Comparison of ENCODE assay signal across 8 mouse cellular contexts in genomic region chr11:29808173-29808980, GRCm38 (mm10). TPM values are rescaled to one million over a fixed set of nuclear protein-coding genes. Genes with fewer than 3 reads are reported as not detected.
DNase-seq lines count a peak whose midpoint lies in the region; ATAC-seq and TF ChIP-seq lines count a peak whose summit lies in the region.

No protein-coding gene starts in this region.

- H3K4me2 ChIP-seq in hindbrain, embryonic 15.5 days: no peak overlapping the region
- no peak overlapping the region for H3K4me2 ChIP-seq in hindbrain, embryonic 13.5 days
- H3K4me2 ChIP-seq in CH12.LX (ENCODE audit: insufficient read depth, low read depth, poor library complexity, severe bottlenecking): peak overlapping the region; percentile 69
- H3K4me2 ChIP-seq in lung, embryonic 15.5 days: no peak overlapping the region
- H3K4me2 ChIP-seq in stomach, embryonic 16.5 days (ENCODE audit: low read depth, low read length): no peak overlapping the region

- TF ChIP-seq EP300 in CH12.LX (IDR thresholded peaks at IDR 0.05; ENCODE audit: low read length): peak; percentile 77

- no peak for TF ChIP-seq RAD21 in CH12.LX (IDR thresholded peaks at IDR 0.05; ENCODE audit: low read depth, low read length)

- no peaks in the 10 kb centered on the region for H3K4me1 ChIP-seq in hindbrain, embryonic 15.5 days (replicated peaks)
- no peaks in the 10 kb centered on the region for H3K4me1 ChIP-seq in hindbrain, embryonic 13.5 days (replicated peaks)
- H3K4me1 ChIP-seq in CH12.LX (ENCODE audit: control insufficient read depth in 1 of 2, insufficient read depth in 2 of 2): peaks cover 17 to 69% of the 10 kb centered on the region in 2 experiments
- no peaks in the 10 kb centered on the region for H3K4me1 ChIP-seq in lung, embryonic 15.5 days
- H3K4me1 ChIP-seq in stomach, embryonic 16.5 days (ENCODE audit: control insufficient read depth, insufficient read depth, low read length): no peaks in the 10 kb centered on the region; the same call in 1 of the 2 replicates

- intact Hi-C loops in heart, postnatal 10 days (cut with DNase I): no loop called here

- no peak overlapping the region for H3K4me3 ChIP-seq in hindbrain, embryonic 15.5 days
- H3K4me3 ChIP-seq in hindbrain, embryonic 13.5 days: no peak overlapping the region
- H3K4me3 ChIP-seq in CH12.LX (replicated peaks in 1 of 3; ENCODE audit: low read depth in 2 of 3, low read length in 2 of 3, poor library complexity in 1 of 3): no peak overlapping the region
- no peak overlapping the region for H3K4me3 ChIP-seq in lung, embryonic 15.5 days
- no peak overlapping the region for H3K4me3 ChIP-seq in stomach, embryonic 16.5 days (replicated peaks; ENCODE audit: low read length)

- in situ Hi-C loops in CH12.LX (cut with MboI; ENCODE audit: low pct_ligation_motif_present, low pct_unique_long_range_greater_than_20kb, low sequenced_read_pairs): no loop called here

- 0 out of 2 replicates have a peak overlapping the region, but pooled peaks have one; percentile 20 for H3K27ac ChIP-seq in hindbrain, embryonic 15.5 days (replicated peaks)
- H3K27ac ChIP-seq in hindbrain, embryonic 13.5 days: no peak overlapping the region
- H3K27ac ChIP-seq in CH12.LX (ENCODE audit: insufficient read depth, low read depth): peak overlapping the region; percentile 1; the same call in 1 of the 2 replicates
- H3K27ac ChIP-seq in lung, embryonic 15.5 days: no peak overlapping the region
- H3K27ac ChIP-seq in stomach, embryonic 16.5 days (ENCODE audit: low read length): no peak overlapping the region

- dilution Hi-C loops in CH12.LX (cut with MboI; ENCODE audit: extremely low pct_ligation_motif_present, extremely low pct_unique_long_range_greater_than_20kb, low sequenced_read_pairs): no loop called here

- peak; percentile 80 for DNase-seq in CH12.LX (ENCODE audit: extremely low read depth)
- DNase-seq in cerebellum, postnatal 25 days: peak; percentile 57 to 66
- peak; percentile 51 for DNase-seq in heart, postnatal 10 days
- DNase-seq in thymus, adult 18-20 months: no peak

- WGBS in hindbrain, embryonic 15.5 days: 68% methylated on average over 9 of the region's 9 CpGs
- WGBS in hindbrain, embryonic 13.5 days: 75% methylated on average over 9 of the region's 9 CpGs
- WGBS in lung, embryonic 15.5 days: 27% methylated on average over 9 of the region's 9 CpGs
- 27% methylated on average over 9 of the region's 9 CpGs for WGBS in stomach, embryonic 16.5 days

- no peak for TF ChIP-seq POLR2A in CH12.LX (IDR thresholded peaks at IDR 0.05; ENCODE audit: low read depth, low read length)

- 0 out of 2 replicates have a peak, but pooled peaks have one; percentile 59 for ATAC-seq in hindbrain, embryonic 15.5 days (ENCODE audit: low FRiP score, low read depth)
- no peak for ATAC-seq in hindbrain, embryonic 13.5 days (ENCODE audit: low FRiP score)
- peak; percentile 70; the same call in 1 of the 2 replicates for ATAC-seq in lung, embryonic 15.5 days (ENCODE audit: borderline replicate concordance, extremely low read depth, low FRiP score, low TSS enrichment)
- peak; percentile 74 for ATAC-seq in stomach, embryonic 16.5 days (ENCODE audit: insufficient read depth, low FRiP score)

- H3K9ac ChIP-seq in hindbrain, embryonic 15.5 days: no peak overlapping the region
- no peak overlapping the region for H3K9ac ChIP-seq in hindbrain, embryonic 13.5 days
- 0 out of 2 replicates have a peak overlapping the region, but pooled peaks have one; percentile 4 for H3K9ac ChIP-seq in CH12.LX (ENCODE audit: insufficient read depth, low read depth)
- no peak overlapping the region for H3K9ac ChIP-seq in lung, embryonic 15.5 days
- no peak overlapping the region for H3K9ac ChIP-seq in stomach, embryonic 16.5 days (ENCODE audit: low read length)

- no peaks in the 10 kb centered on the region for H3K27me3 ChIP-seq in hindbrain, embryonic 15.5 days
- H3K27me3 ChIP-seq in hindbrain, embryonic 13.5 days: no peaks in the 10 kb centered on the region
- H3K27me3 ChIP-seq in CH12.LX (replicated peaks): no peaks in the 10 kb centered on the region
- no peaks in the 10 kb centered on the region for H3K27me3 ChIP-seq in lung, embryonic 15.5 days
- H3K27me3 ChIP-seq in stomach, embryonic 16.5 days (ENCODE audit: control insufficient read depth, insufficient read depth, low read length): no peaks in the 10 kb centered on the region

- H3K79me2 ChIP-seq in CH12.LX (replicated peaks; ENCODE audit: control insufficient read depth, extremely low read depth, insufficient read depth, poor library complexity, severe bottlenecking): no peaks in the 10 kb centered on the region

- no peaks in the 10 kb centered on the region for H3K9me3 ChIP-seq in hindbrain, embryonic 15.5 days
- H3K9me3 ChIP-seq in hindbrain, embryonic 13.5 days: no peaks in the 10 kb centered on the region
- H3K9me3 ChIP-seq in CH12.LX (replicated peaks; ENCODE audit: low read length): no peaks in the 10 kb centered on the region
- no peaks in the 10 kb centered on the region for H3K9me3 ChIP-seq in lung, embryonic 15.5 days
- no peaks in the 10 kb centered on the region for H3K9me3 ChIP-seq in stomach, embryonic 16.5 days (replicated peaks; ENCODE audit: control insufficient read depth, low read length)

- no peak for TF ChIP-seq CTCF in CH12.LX (conservative IDR thresholded peaks at IDR 0.05 in 1 of 2, IDR thresholded peaks at IDR 0.05 in 1 of 2; ENCODE audit: low read depth in 2 of 2, low read length in 2 of 2)

- no peaks in the 10 kb centered on the region for H3K36me3 ChIP-seq in hindbrain, embryonic 15.5 days
- H3K36me3 ChIP-seq in hindbrain, embryonic 13.5 days: no peaks in the 10 kb centered on the region
- H3K36me3 ChIP-seq in CH12.LX (replicated peaks in 1 of 2; ENCODE audit: control insufficient read depth in 1 of 2, insufficient read depth in 1 of 2, low read length in 1 of 2): no peaks in the 10 kb centered on the region
- H3K36me3 ChIP-seq in lung, embryonic 15.5 days: no peaks in the 10 kb centered on the region
- no peaks in the 10 kb centered on the region for H3K36me3 ChIP-seq in stomach, embryonic 16.5 days (ENCODE audit: control insufficient read depth, insufficient read depth, low read length)

TF ChIP-seq in CH12.LX, 34 proteins besides CTCF, POLR2A, EP300 and RAD21 (continues in another document):
- TF ChIP-seq ZMIZ1 (IDR thresholded peaks at IDR 0.05; ENCODE audit: low read depth, low read length) (no peak), ZC3H11A (IDR thresholded peaks at IDR 0.05; ENCODE audit: low read depth, low read length) (no peak), E2F4 (IDR thresholded peaks at IDR 0.05; ENCODE audit: insufficient replicate concordance, low read depth, low read length) (no peak), HCFC1 (IDR thresholded peaks at IDR 0.05; ENCODE audit: low read depth, low read length) (no peak; the same call in 1 of the 2 replicates), NELFE (IDR thresholded peaks at IDR 0.05; ENCODE audit: low read depth, low read length) (no peak), JUN (IDR thresholded peaks at IDR 0.05; ENCODE audit: insufficient read depth, low read depth, low read length) (no peak; the same call in 1 of the 2 replicates), USF2 (conservative IDR thresholded peaks at IDR 0.05; ENCODE audit: low read depth, low read length) (no peak), GABPA (IDR thresholded peaks at IDR 0.05; ENCODE audit: insufficient replicate concordance, low read depth, low read length) (no peak), ELF1 (IDR thresholded peaks at IDR 0.05; ENCODE audit: low read depth, low read length) (no peak), IRF4 (IDR thresholded peaks at IDR 0.05; ENCODE audit: low read depth, low read length) (peak; percentile 67), JUND (conservative IDR thresholded peaks at IDR 0.05; ENCODE audit: low read depth, low read length) (no peak; the same call in 1 of the 2 replicates), MAFK (IDR thresholded peaks at IDR 0.05; ENCODE audit: insufficient replicate concordance, low read length) (peak; percentile 88), POLR2AphosphoS2 (IDR thresholded peaks at IDR 0.05; ENCODE audit: low read depth, low read length) (no peak), ETS1 (conservative IDR thresholded peaks at IDR 0.05; ENCODE audit: low read depth, low read length) (peak; percentile 87), SIN3A (IDR thresholded peaks at IDR 0.05; ENCODE audit: low read length) (no peak), USF1 (IDR thresholded peaks at IDR 0.05; ENCODE audit: low read depth, low read length) (no peak), PAX5 (IDR thresholded peaks at IDR 0.05; ENCODE audit: low read length) (no peak), ZNF384 (IDR thresholded peaks at IDR 0.05; ENCODE audit: low read depth, low read length) (peak; percentile 6; the same call in 1 of the 2 replicates), RCOR1 (conservative IDR thresholded peaks at IDR 0.05; ENCODE audit: low read depth, low read length) (0 out of 2 replicates have a peak, but pooled peaks have one; percentile 38), SMC3 (IDR thresholded peaks at IDR 0.05; ENCODE audit: low read depth, low read length) (peak; percentile 10; the same call in 1 of the 2 replicates), CHD1 (IDR thresholded peaks at IDR 0.05; ENCODE audit: low read depth, low read length) (peak; percentile 91; the same call in 1 of the 2 replicates), ZKSCAN1 (IDR thresholded peaks at IDR 0.05; ENCODE audit: borderline replicate concordance, low read depth, low read length) (peak; percentile 79), MAZ (IDR thresholded peaks at IDR 0.05; ENCODE audit: low read depth, low read length) (no peak), NRF1 (IDR thresholded peaks at IDR 0.05; ENCODE audit: low read depth, low read length) (no peak), MYC (IDR thresholded peaks at IDR 0.05; ENCODE audit: low read depth, low read length) (peak; percentile 33; the same call in 1 of the 2 replicates), BHLHE40 (IDR thresholded peaks at IDR 0.05; ENCODE audit: low read depth, low read length) (peak; percentile 57; the same call in 1 of the 2 replicates), UBTF (IDR thresholded peaks at IDR 0.05; ENCODE audit: low read depth, low read length) (no peak), TBP (conservative IDR thresholded peaks at IDR 0.05; ENCODE audit: low read depth, low read length) (0 out of 2 replicates have a peak, but pooled peaks have one; percentile 14)

RNA-seq across cellular contexts. Expression of gene 4931440F15Rik, which starts 17.1 kb away (rescaled TPM):
- polyA plus RNA-seq in hindbrain, embryonic 15.5 days (2015; fragmentation: Nextera tagmentation; extraction: Ambion mirVana): 0.60 and 0.77 TPM in 2 replicates
- 0.32 and 0.58 TPM in 2 replicates for polyA plus RNA-seq in hindbrain, embryonic 13.5 days (2015; fragmentation: Nextera tagmentation; extraction: Ambion mirVana)
- total RNA-seq in CH12.LX (2012; rRNA removed) (0.04 TPM in 1 of 2 replicates, not detected in the other), CH12.LX (2014; rRNA removed) (not detected in 2 replicates)
- polyA plus RNA-seq in CH12.LX (2012; ENCODE audit: insufficient read length, low read depth): 0.08 TPM in 1 of 2 replicates, not detected in the other
- total RNA-seq in heart, postnatal 10 days (2021): 1 to 10 TPM; 1.5 to 1.8 TPM
- 0.11 and 0.14 TPM in 2 replicates for polyA plus RNA-seq in lung, embryonic 15.5 days (2015; fragmentation: Nextera tagmentation; extraction: Ambion mirVana)
- polyA plus RNA-seq in stomach, embryonic 16.5 days (2015; fragmentation: Nextera tagmentation; extraction: Ambion mirVana): 0.04 and 0.14 TPM in 2 replicates

Comparison
In these comparisons a context has a peak if more than half of its experiments do, and no peak if none do; other contexts are left out.
1. H3K27ac ChIP-seq: peak in hindbrain, embryonic 15.5 days (single experiment) and CH12.LX (single experiment); none in hindbrain, embryonic 13.5 days (single experiment), lung, embryonic 15.5 days (single experiment) and stomach, embryonic 16.5 days (single experiment).
2. DNase-seq: peak in CH12.LX (single experiment), cerebellum, postnatal 25 days (2 of 2) and heart, postnatal 10 days (2 of 2); none in thymus, adult 18-20 months (0 of 2).